Mouse (Mus musculus): ENCODE results near the gene Prm1. TPM values are rescaled to one million over a fixed set of nuclear protein-coding genes. Genes with fewer than 3 reads are reported as not detected.

Prm1 gene
- polyA plus RNA-seq (2014; fragmentation: Illumina TruSeq; extraction: RNeasy Lipid Tissue Mini Kit (QIAGEN cat#74804); ENCODE audit: low read depth, low replicate concordance), result 4,022 TPM

GRCm38 (mm10) chr16:10805789-10806527 lies at the start of gene Prm1:
Gene Prm1 (minus strand): TSS chr16:10805839.

GRCm38 (mm10) chr16:10834911-10835587 lies 29.4 kb upstream of the Prm1 start, which contains the start of gene Rmi2:
Gene Rmi2 (plus strand): TSS chr16:10835059.

DNA sequence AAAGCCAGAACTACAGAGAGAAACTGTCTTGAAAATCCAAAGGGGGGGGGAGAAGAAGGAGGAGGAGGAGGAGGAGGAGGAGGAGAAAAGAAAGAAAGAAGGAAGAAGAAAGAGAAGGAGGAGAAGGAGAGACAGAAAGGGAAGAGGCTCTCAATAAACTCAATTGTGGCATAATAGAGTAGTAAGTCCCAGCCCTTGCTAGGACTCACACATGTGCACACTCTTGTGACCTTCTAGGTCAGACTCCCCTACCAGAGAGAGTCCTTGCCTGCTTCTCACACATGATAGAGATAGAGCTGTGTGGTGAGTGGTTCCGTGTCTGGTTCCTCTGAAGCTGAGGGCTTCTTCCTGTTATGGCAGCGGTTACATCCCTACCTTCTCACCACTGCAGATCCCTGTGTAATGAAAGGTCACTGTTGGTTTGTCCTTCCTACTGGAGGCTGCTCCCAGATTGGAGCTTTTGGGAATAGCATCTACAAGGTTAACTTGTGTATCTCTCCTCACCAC lies 7.3 kb upstream of the Prm1 start, which contains the start of gene Gm11172:
Gene Gm11172 (plus strand): TSS at position 51 of the 507 bp plus-strand sequence.

GRCm38 (mm10) chr16:10796034-10796433 lies 9.6 kb downstream of the Prm1 start, which contains the start of gene Prm2:
Gene Prm2 (minus strand): TSS chr16:10796134.

DNA sequence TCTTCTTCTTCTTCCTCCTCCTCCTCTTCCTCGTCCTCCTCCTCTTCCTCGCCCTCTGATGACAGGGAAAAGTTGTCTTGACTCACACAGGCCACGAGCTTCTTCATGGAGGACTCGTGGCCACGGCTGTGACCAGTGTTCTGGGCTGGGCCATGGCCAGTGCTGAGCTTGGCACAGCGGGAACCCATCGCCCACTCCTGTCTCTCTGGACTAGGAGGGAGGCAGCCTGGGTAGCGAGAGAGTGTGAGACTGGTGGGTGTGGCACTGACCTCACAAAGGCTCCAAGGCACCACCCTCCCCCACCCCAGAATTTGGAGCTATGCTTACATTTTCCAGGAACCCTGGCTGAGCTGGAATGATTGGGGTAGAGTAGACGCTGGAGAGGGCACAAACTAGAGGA lies 14.9 kb downstream of the Prm1 start, which contains the start of gene Prm3:
Gene Prm3 (minus strand): TSS at position 213 of the 400 bp plus-strand sequence.

DNA sequence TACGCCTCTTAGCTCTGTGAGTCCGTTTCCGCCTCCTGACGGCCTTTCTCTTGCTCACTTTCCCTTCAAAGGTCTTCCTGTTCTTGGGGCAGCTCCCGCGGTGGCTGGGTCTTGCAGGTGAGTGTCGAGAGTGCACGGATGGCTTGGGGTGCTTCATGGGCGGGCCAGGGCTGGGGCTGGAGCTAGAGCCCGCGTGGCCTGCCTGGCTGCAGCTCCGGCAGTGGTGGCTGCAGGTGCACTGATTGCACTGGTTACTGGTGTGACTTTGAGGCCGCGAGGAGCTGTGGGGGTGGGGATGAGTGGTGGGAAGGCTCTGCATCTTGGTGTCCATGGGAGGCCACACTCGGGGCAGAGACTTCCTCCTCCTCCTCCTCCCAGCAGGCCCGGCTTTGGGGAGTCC lies 17.4 kb downstream of the Prm1 start, which contains the start of gene Tnp2:
Gene Tnp2 (minus strand): TSS at position 390 of the 400 bp plus-strand sequence.

DNA sequence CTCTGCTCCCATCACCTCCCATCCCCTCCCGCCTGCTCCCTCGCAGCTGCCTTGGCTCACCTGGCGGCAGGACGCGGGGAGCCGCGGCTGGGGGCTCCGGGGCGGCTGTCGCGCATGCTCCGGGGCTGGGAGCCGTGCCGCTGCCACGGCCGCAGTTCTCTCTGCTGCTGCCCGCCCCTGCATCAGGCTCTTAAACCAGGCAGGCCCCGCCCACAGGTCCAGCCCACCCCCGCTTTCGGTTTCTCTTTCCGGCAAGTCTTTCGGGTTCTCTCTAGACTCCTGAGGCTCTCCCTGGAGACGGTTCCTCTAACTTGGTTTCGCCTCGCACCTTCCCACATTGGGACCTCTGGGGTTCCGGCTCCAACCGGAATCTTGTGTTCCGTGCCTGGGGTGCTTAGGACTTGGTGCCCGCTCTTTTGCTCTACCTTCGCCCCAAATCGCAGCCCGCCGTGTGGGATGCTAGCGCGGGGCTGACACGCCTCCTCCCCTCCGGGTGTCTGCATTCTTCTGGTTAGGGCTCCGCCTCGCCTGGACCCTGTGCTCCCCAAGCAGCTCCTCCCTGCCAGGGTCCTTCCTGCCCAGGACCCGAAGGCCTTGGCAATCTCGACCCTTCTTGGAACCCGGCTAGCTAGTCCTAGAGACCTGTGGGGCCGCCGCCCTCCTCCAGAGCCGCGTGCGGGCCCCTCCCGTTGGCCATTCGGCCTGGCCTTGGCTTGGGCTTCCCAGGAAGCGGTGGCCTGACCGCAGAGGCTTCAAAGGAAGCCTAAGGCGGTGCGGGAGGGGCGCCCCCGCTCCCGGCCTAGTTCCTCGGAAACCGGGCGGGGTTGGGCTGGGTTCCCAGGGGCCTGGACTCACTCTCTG lies 20.0 kb downstream of the Prm1 start, which contains the start of gene Socs1:
Gene Socs1 (minus strand): TSS at position 166 of the 861 bp plus-strand sequence.

Other genes starting within 250 kb of the Prm1 start
- gene Socs1, start 20.3 kb downstream of the Prm1 start, polyA plus RNA-seq (2014; fragmentation: Illumina TruSeq; extraction: RNeasy Lipid Tissue Mini Kit (QIAGEN cat#74804); ENCODE audit: low read depth, low replicate concordance), result 0.18 TPM
- 597 TPM for gene Tnp2, start 17.2 kb downstream of the Prm1 start, polyA plus RNA-seq (2014; fragmentation: Illumina TruSeq; extraction: RNeasy Lipid Tissue Mini Kit (QIAGEN cat#74804); ENCODE audit: low read depth, low replicate concordance)
- 16.8 TPM for gene Prm3, start 14.9 kb downstream of the Prm1 start, polyA plus RNA-seq (2014; fragmentation: Illumina TruSeq; extraction: RNeasy Lipid Tissue Mini Kit (QIAGEN cat#74804); ENCODE audit: low read depth, low replicate concordance)
- gene Prm2, start 9.7 kb downstream of the Prm1 start, polyA plus RNA-seq (2014; fragmentation: Illumina TruSeq; extraction: RNeasy Lipid Tissue Mini Kit (QIAGEN cat#74804); ENCODE audit: low read depth, low replicate concordance), result 58.7 TPM
- gene Gm11172, start 7.1 kb upstream of the Prm1 start, polyA plus RNA-seq (2014; fragmentation: Illumina TruSeq; extraction: RNeasy Lipid Tissue Mini Kit (QIAGEN cat#74804); ENCODE audit: low read depth, low replicate concordance), result not detected
- gene Rmi2, start 29.2 kb upstream of the Prm1 start, polyA plus RNA-seq (2014; fragmentation: Illumina TruSeq; extraction: RNeasy Lipid Tissue Mini Kit (QIAGEN cat#74804); ENCODE audit: low read depth, low replicate concordance), result 0.62 TPM

Measured in testis, adult 10 weeks (tissue).